Mouse (Mus musculus) kidney, adult 18-20 months (tissue): ENCODE results near the gene Prmt9.

Experiments
- DNase-seq: peaks from one replicate; pipeline ENCODE4 v3.0.0; 2021

Gene Prmt9

GRCm38 (mm10) chr8:77534358-77534992, 14.7 kb upstream of the Prmt9 start:
- no peak for DNase-seq

- peak; percentile 67 for DNase-seq
These were observed 14.1 kb upstream of the Prmt9 start for GRCm38 (mm10) chr8:77535026-77535595.

GRCm38 (mm10) chr8:77536821-77537220, 12.4 kb upstream of the Prmt9 start:
- no peak for DNase-seq

- no peak for DNase-seq
These were observed 10.9 kb upstream of the Prmt9 start for GRCm38 (mm10) chr8:77538256-77538655.

- DNase-seq = no peak
These were observed 5.9 kb upstream of the Prmt9 start for GRCm38 (mm10) chr8:77543152-77543777.

GRCm38 (mm10) chr8:77544428-77544827, 4.8 kb upstream of the Prmt9 start:
- no peak for DNase-seq

- no peak for DNase-seq
These were observed 3.6 kb upstream of the Prmt9 start for GRCm38 (mm10) chr8:77545616-77546015.

GRCm38 (mm10) chr8:77549881-77550580, 834 bp downstream of the Prmt9 start:
- DNase-seq = peak; percentile 21

- no peak for DNase-seq
These were observed 3.3 kb downstream of the Prmt9 start for GRCm38 (mm10) chr8:77552491-77552890.

- no peak for DNase-seq
These were observed 12.2 kb downstream of the Prmt9 start for GRCm38 (mm10) chr8:77561441-77561840.

GRCm38 (mm10) chr8:77574229-77574628, 25.0 kb downstream of the Prmt9 start:
- DNase-seq = no peak

GRCm38 (mm10) chr8:77577674-77578073, 28.5 kb downstream of the Prmt9 start:
- DNase-seq = no peak

GRCm38 (mm10) chr8:77584174-77584573, 35.0 kb downstream of the Prmt9 start:
- DNase-seq = no peak

GRCm38 (mm10) chr8:77609621-77610020, 60.4 kb downstream of the Prmt9 start:
- no peak for DNase-seq

GRCm38 (mm10) chr8:77610374-77610969, 61.3 kb downstream of the Prmt9 start, which contains the start of gene Tmem184c:
TSS of gene Tmem184c (minus strand) at chr8:77610698.
- peak; percentile 98 for DNase-seq

GRCm38 (mm10) chr8:77617916-77618315, 68.7 kb downstream of the Prmt9 start:
- peak; percentile 38 for DNase-seq

GRCm38 (mm10) chr8:77623677-77624209, 74.5 kb downstream of the Prmt9 start:
- no peak for DNase-seq

GRCm38 (mm10) chr8:77629858-77630537, 80.8 kb downstream of the Prmt9 start:
- DNase-seq = peak; percentile 79

- peak; percentile 3 for DNase-seq
These were observed 81.5 kb downstream of the Prmt9 start for GRCm38 (mm10) chr8:77630691-77631090.
